Mouse (Mus musculus) midbrain, embryonic 11.5 days (tissue): ENCODE data around the gene Olfr632. TPM values are rescaled to one million over a fixed set of nuclear protein-coding genes. Genes with fewer than 3 reads are reported as not detected.
A peak's percentile ranks its signal among the peaks of the same experiment; 100 is the strongest.

Experiments used
- ATAC-seq: fragments of 200-750 bp; cut with Nextera tagmentation; 2 replicates; pipeline ENCODE4 v1.8.0; 2017; ENCODE audit warnings: moderate TSS enrichment, moderate library complexity; ENCODE audit not compliant: low FRiP score
- DNase-seq: peaks from one replicate; pipeline ENCODE4 v3.0.0; 2015; ENCODE audit warnings: low spot score; ENCODE audit errors: missing footprints
- H3K27ac ChIP-seq: fragments of 300-500 bp; sonication (generic); 2 replicates; pipeline ENCODE4 v1.5.1; 2014; ENCODE audit warnings: low read depth, low read length
- H3K27me3 ChIP-seq: fragments of 300-500 bp; sonication (generic); 2 replicates; pipeline ENCODE4 v1.6.1; 2014; ENCODE audit warnings: mild to moderate bottlenecking, low read length, moderate library complexity, mixed read lengths; ENCODE audit not compliant: control insufficient read depth, insufficient read depth
- H3K36me3 ChIP-seq: fragments of 300-500 bp; sonication (generic); 2 replicates; pipeline ENCODE4 v1.6.1; 2014; ENCODE audit warnings: mild to moderate bottlenecking, low read length, moderate library complexity, mixed read lengths; ENCODE audit not compliant: control insufficient read depth, insufficient read depth
- H3K4me1 ChIP-seq: fragments of 300-500 bp; sonication (generic); 2 replicates; pipeline ENCODE4 v1.6.1; 2014; ENCODE audit warnings: low read length; ENCODE audit not compliant: control insufficient read depth, insufficient read depth
- H3K4me2 ChIP-seq: fragments of 300-500 bp; sonication (generic); 2 replicates; pipeline ENCODE4 v1.6.1; 2014; ENCODE audit warnings: mild to moderate bottlenecking, moderate library complexity
- H3K4me3 ChIP-seq: fragments of 300-500 bp; sonication (generic); 2 replicates; pipeline ENCODE4 v1.5.1; 2014; ENCODE audit warnings: low read depth, low read length
- H3K9ac ChIP-seq: fragments of 300-500 bp; sonication (generic); 2 replicates; pipeline ENCODE4 v1.6.1; 2014; ENCODE audit warnings: low read length
- H3K9me3 ChIP-seq: fragments of 300-500 bp; sonication (generic); 2 replicates; pipeline ENCODE4 v1.6.1; 2016; ENCODE audit warnings: low read length; ENCODE audit not compliant: control insufficient read depth
- WGBS: fragments of 180-500 bp; shearing (Covaris S2); extraction: QIAGEN DNeasy Blood & Tissue Kit; methylation state at CpG from one replicate; pipeline ENCODE4 v1.1.7; 2014; 5-methylcytosine and 5-hydroxymethylcytosine counted together
- polyA plus RNA-seq: library from polyadenylated mRNA; unstranded; fragments of >200 nt; fragmentation: Nextera tagmentation; extraction: Ambion mirVana; gene quantifications from 2 replicates; pipeline ENCODE4 v1.2.1, GENCODE M21; 2014

The Olfr632 gene
- polyA plus RNA-seq, result not detected in 2 replicates

DNA sequence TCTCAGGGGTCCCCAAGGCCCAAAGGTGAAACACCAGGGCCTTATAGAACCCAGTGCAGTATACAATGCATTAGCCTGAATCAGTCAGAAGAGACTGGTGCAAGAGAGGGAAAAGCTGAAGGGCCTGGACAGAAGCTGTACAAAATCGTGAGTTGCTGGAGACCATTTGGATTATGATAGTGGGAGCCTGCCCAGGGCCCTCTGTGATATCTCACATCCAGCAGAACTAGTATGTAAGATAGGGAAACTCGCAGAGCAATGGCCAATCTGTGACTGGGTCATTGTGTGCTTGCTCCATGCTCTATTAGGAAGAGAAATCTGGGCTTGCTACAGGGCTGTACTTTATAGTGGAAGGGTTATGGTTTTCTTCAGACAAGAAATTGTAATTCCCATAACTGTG lies at the start of gene Olfr632:
TSS of gene Olfr632 (plus strand) at position 84 of the 400 bp plus-strand sequence.
- no peak within 1 kb of the TSS for H3K4me2 ChIP-seq
- no peaks in the 10 kb centered on the region for H3K4me1 ChIP-seq
- 82% methylated on average over 2 of the region's 2 CpGs for WGBS
- H3K36me3 ChIP-seq, result no peaks in the 10 kb centered on the region
- no peak within 1 kb of the TSS for H3K4me3 ChIP-seq
- no peak within 1 kb of the TSS for H3K27ac ChIP-seq
- H3K27me3 ChIP-seq, result no peaks in the 10 kb centered on the region
- H3K9ac ChIP-seq, result no peak within 1 kb of the TSS
- DNase-seq (no peak), ATAC-seq (no peak)
- no peaks in the 10 kb centered on the region for H3K9me3 ChIP-seq

DNA sequence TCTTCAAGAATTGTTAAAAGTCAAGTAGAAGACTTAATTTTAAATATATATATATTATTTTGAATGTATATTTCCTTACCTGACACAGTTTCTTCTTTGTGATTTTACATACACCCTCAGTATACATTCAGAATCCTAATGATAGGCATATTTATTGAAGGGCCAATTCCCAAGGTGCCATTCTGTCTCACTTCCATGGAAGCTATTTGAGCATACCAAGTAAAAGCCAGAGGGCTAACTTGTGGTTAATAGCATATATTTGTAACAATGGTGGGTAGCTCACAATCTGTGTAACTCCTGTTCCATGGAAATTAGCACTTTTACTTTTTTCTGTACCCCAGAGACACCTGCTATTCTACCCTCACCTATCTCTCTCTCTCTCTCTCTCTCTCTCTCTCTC lies 48.0 kb upstream of the Olfr632 start, which contains the start of gene Olfr66:
TSS of gene Olfr66 (minus strand) at position 101 of the 400 bp plus-strand sequence.
- Histone ChIP-seq H3K27ac (no peak within 1 kb of the TSS), H3K4me3 (no peak within 1 kb of the TSS), H3K36me3 (no peaks in the 10 kb centered on the region), H3K4me1 (no peaks in the 10 kb centered on the region), H3K9ac (no peak within 1 kb of the TSS), H3K9me3 (no peaks in the 10 kb centered on the region), H3K27me3 (no peaks in the 10 kb centered on the region), H3K4me2 (no peak within 1 kb of the TSS)
- DNase-seq (no peak), ATAC-seq (no peak)

DNA sequence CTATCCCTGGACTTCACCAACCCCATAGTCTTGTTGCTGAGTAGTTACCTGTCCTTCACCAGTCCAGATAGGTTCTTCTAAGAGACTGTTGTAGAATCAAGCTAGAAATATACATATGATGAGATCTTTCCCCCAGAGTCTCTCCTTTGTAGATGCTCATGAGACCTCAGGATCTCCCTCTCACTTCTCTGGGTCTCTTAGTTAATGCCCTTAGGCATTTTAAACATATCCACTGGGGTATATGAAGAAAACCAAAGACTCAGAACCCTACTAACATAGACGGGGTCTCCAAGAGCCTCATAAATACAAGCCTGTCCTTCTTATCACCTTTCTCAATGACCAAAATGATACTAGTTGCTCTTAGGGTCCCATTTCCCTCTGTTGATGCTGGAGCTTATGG lies 39.8 kb upstream of the Olfr632 start, which contains the start of gene Olfr64:
TSS of gene Olfr64 (minus strand) at position 101 of the 400 bp plus-strand sequence.
- no peak within 1 kb of the TSS for H3K27ac ChIP-seq
- no peak within 1 kb of the TSS for H3K4me2 ChIP-seq
- 67% methylated on average over 1 of the region's 1 CpGs for WGBS
- H3K9ac ChIP-seq, result no peak within 1 kb of the TSS
- no peaks in the 10 kb centered on the region for H3K36me3 ChIP-seq
- no peaks in the 10 kb centered on the region for H3K9me3 ChIP-seq
- no peak for DNase-seq
- H3K27me3 ChIP-seq, result no peaks in the 10 kb centered on the region
- H3K4me3 ChIP-seq, result no peak within 1 kb of the TSS
- H3K4me1 ChIP-seq, result no peaks in the 10 kb centered on the region
- ATAC-seq, result no peak

DNA sequence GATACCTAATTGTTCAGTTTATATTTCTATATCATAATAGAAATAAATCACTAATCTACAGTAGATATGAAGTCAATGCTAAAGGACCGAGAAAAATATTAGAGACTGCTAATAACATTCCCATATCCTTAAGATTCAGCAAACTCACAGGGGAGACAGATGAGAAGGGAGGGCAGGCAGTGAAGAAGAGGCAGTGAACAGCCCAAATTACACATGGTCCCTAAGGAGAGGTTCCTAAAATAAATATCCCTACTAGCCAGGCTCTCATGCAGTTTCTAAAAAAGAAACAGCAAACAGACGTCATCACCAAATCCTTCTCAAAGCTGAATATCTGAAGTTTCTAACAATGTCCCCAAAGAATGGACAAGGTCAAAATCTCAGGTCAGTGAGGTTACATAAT lies 31.0 kb upstream of the Olfr632 start, which contains the start of gene Olfr65:
TSS of gene Olfr65 (plus strand) at position 301 of the 400 bp plus-strand sequence.
- Histone ChIP-seq H3K36me3 (no peaks in the 10 kb centered on the region), H3K4me2 (no peak within 1 kb of the TSS), H3K4me1 (no peaks in the 10 kb centered on the region), H3K27ac (no peak within 1 kb of the TSS), H3K27me3 (no peaks in the 10 kb centered on the region), H3K9ac (no peak within 1 kb of the TSS), H3K4me3 (no peak within 1 kb of the TSS), H3K9me3 (no peaks in the 10 kb centered on the region)
- ATAC-seq, result no peak
- DNase-seq, result no peak
- 89% methylated on average over 2 of the region's 2 CpGs for WGBS

DNA sequence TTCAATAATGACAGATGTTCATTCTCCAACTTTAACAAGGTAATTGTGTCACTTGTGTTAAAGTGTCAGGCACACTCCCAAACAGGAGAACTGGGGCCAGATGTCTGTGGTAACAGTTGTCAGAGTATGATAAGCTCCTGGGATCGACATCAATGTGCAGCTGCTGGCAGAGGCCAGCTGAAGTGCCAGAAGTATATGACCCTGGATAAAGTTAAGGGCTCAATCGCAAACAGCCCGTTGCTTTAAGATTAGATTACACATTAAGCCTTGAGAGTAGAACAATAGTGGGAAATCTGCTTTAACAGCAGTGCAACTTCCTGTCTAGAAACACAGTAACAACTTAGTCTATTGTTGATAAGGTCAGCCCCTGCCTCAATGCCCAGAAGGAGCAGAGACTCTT lies 24.1 kb upstream of the Olfr632 start:
- ATAC-seq (no peak), DNase-seq (no peak)
- no peaks in the 10 kb centered on the region for H3K4me1 ChIP-seq
- H3K36me3 ChIP-seq, result no peaks in the 10 kb centered on the region
- H3K9me3 ChIP-seq, result no peaks in the 10 kb centered on the region
- no peak overlapping the region for H3K4me3 ChIP-seq
- H3K27me3 ChIP-seq, result no peaks in the 10 kb centered on the region
- 44% methylated on average over 3 of the region's 3 CpGs for WGBS
- H3K9ac ChIP-seq, result no peak overlapping the region
- H3K27ac ChIP-seq, result no peak overlapping the region
- no peak overlapping the region for H3K4me2 ChIP-seq

DNA sequence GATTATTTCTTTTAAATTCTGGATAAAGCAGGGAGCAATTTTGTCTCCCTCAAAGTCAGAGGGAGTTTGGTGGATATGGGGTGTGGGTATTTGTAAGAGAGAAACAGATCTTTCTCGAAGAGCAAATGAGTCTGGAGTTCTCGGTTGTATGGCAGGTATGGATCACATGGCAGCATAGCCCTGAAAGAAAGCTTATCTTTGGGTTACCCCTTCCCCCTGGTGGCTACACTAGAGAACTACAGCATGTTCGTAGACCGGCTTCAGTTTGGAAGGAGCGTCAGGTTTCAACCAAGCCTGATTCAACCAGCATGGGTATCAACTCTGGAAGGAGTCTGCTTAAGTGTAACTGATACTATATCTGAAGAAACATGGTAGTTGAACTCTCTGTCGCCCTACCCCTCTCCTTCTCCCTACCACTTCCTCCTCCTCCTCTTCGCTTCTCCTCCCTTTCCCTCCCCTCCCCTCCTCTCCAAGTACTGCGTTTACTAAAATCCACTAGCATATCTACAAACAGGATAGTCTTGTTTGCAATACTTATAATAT lies 21.1 kb upstream of the Olfr632 start:
- Histone ChIP-seq H3K9me3 (no peaks in the 10 kb centered on the region), H3K4me2 (no peak overlapping the region), H3K9ac (no peak overlapping the region), H3K27me3 (no peaks in the 10 kb centered on the region), H3K36me3 (no peaks in the 10 kb centered on the region), H3K27ac (no peak overlapping the region), H3K4me1 (no peaks in the 10 kb centered on the region), H3K4me3 (no peak overlapping the region)
- DNase-seq, result no peak
- peak; percentile 33; the same call in 1 of the 2 replicates for ATAC-seq
- WGBS, result 46% methylated on average over 8 of the region's 8 CpGs

DNA sequence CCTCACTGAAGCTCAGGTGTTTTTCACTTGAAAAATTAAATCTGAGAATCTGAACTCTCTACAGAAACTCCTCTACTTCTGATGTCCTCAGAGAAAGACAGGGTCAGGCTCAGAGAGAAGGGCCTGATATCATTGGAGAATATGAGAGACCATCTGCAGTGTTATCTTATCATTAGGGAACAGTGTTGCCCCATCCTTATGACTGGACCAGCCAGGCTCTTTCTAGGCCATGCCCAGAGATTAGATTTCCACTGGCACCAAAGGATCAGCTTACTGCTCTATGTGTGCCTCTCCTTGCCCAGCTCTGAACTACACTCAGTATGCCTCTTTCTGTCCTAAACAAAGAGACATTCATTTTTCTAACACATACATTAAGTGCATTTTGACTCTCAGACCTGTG lies 18.8 kb upstream of the Olfr632 start:
- H3K9me3 ChIP-seq, result no peaks in the 10 kb centered on the region
- no peak overlapping the region for H3K9ac ChIP-seq
- no peak overlapping the region for H3K27ac ChIP-seq
- no peak overlapping the region for H3K4me3 ChIP-seq
- H3K4me2 ChIP-seq, result no peak overlapping the region
- ATAC-seq (no peak), DNase-seq (no peak)
- H3K36me3 ChIP-seq, result no peaks in the 10 kb centered on the region
- no peaks in the 10 kb centered on the region for H3K27me3 ChIP-seq
- H3K4me1 ChIP-seq, result no peaks in the 10 kb centered on the region

DNA sequence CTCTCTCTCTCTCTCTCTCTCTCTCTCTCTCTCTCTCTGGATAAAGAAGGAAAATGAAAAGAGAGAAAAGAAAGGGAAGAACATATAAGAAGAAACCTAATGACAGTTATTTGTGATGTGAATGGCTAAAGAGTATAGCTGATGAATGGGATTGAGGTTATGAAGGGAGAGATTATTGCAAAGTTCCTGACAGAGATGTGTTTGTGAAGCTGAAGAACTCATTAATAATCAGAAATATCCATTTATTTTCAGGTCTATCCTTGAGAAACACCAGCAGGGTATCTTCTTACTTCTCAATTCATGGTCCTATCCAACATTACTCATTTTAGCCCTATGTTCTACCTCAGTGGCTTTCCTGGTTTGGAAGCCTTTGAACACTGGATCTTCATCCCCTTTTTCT lies 5.6 kb upstream of the Olfr632 start, which contains the start of gene Olfr631:
TSS of gene Olfr631 (plus strand) at position 301 of the 400 bp plus-strand sequence.
- no peak within 1 kb of the TSS for H3K4me3 ChIP-seq
- no peaks in the 10 kb centered on the region for H3K4me1 ChIP-seq
- H3K36me3 ChIP-seq, result no peaks in the 10 kb centered on the region
- no peaks in the 10 kb centered on the region for H3K27me3 ChIP-seq
- no peak within 1 kb of the TSS for H3K4me2 ChIP-seq
- ATAC-seq (no peak), DNase-seq (no peak)
- no peak within 1 kb of the TSS for H3K27ac ChIP-seq
- no peaks in the 10 kb centered on the region for H3K9me3 ChIP-seq
- H3K9ac ChIP-seq, result no peak within 1 kb of the TSS

DNA sequence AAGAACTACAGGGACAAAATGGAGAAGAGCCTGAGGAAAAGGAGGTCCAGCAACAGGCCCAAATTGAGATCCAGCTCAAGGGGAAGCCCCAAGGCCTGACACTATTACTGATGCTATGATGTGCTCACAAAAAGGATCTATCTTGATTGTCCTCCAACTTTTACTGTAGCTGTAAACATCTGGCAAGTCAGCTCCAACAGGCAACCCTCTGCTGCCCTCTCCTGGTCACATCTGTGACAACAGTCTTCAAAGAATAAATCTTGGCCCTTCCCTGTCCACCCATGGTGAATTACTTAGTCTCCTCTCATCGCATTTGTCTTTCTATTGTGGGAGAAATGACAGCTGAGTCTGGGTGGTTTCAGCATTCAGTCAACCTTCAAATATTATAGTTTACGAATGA lies 8.6 kb downstream of the Olfr632 start:
- WGBS, result 39% methylated on average over 2 of the region's 2 CpGs
- no peak overlapping the region for H3K4me3 ChIP-seq
- DNase-seq, result peak; percentile 90
- no peaks in the 10 kb centered on the region for H3K36me3 ChIP-seq
- ATAC-seq, result no peak
- no peak overlapping the region for H3K9ac ChIP-seq
- H3K27me3 ChIP-seq, result no peaks in the 10 kb centered on the region
- H3K4me2 ChIP-seq, result no peak overlapping the region
- no peaks in the 10 kb centered on the region for H3K9me3 ChIP-seq
- no peak overlapping the region for H3K27ac ChIP-seq
- H3K4me1 ChIP-seq, result no peaks in the 10 kb centered on the region
